Mouse (Mus musculus): ENCODE measurements at regions not wholly inside any gene's neighbourhood (a gene's known extent, or its start where the extent isn't known, plus 50 kb on each side); places are given as distances from the start of the nearest gene placed in this dataset.

- no peak for TF ChIP-seq EP300 (IDR thresholded peaks at IDR 0.05; ENCODE audit: low read depth in 1 of 2, low read length in 2 of 2)
- TF ChIP-seq POLR2A (IDR thresholded peaks at IDR 0.05; ENCODE audit: control insufficient read depth in 1 of 2, insufficient read depth in 1 of 2, low read depth in 1 of 2, low read length in 2 of 2, poor library complexity in 1 of 2): no peak
- TF ChIP-seq TCF12 (IDR thresholded peaks at IDR 0.05; ENCODE audit: low read depth, low read length): no peak
- TF ChIP-seq CHD1 (IDR thresholded peaks at IDR 0.05; ENCODE audit: low read depth, low read length): no peak
- no peak for TF ChIP-seq MEF2A (IDR thresholded peaks at IDR 0.05; ENCODE audit: extremely low read depth, insufficient replicate concordance, low read depth, low read length, poor library complexity, severe bottlenecking)
- TF ChIP-seq BHLHE40 (IDR thresholded peaks at IDR 0.05; ENCODE audit: borderline replicate concordance, low read depth, low read length): no peak
- no peak for TF ChIP-seq USF1 (IDR thresholded peaks at IDR 0.05; ENCODE audit: low read depth, low read length)
- TF ChIP-seq CTCF (IDR thresholded peaks at IDR 0.05 in 2 of 3, conservative IDR thresholded peaks at IDR 0.05 in 1 of 3; ENCODE audit: control insufficient read depth in 1 of 3, insufficient read depth in 1 of 3, low read depth in 2 of 3, low read length in 3 of 3, poor library complexity in 1 of 3, severe bottlenecking in 1 of 3): no peak
- no peak for TF ChIP-seq ZNF384 (IDR thresholded peaks at IDR 0.05; ENCODE audit: low read depth, low read length)
These were observed 290.1 kb upstream of the Gm15217 start for GRCm38 (mm10) chr14:46088968-46089691.

All from MEL (cell line).